Mouse (Mus musculus): ENCODE data around the gene Tnrc6b. TPM values are rescaled to one million over a fixed set of nuclear protein-coding genes. Genes with fewer than 3 reads are reported as not detected.
"Not testable (repeated sequence)": the region's sequence is repeated elsewhere in the genome, so short reads cannot be mapped to it uniquely, and the experiment has no call there.

The Tnrc6b gene
- polyA plus RNA-seq, 1 experiment from 2014 or later = 62.5 TPM

DNA sequence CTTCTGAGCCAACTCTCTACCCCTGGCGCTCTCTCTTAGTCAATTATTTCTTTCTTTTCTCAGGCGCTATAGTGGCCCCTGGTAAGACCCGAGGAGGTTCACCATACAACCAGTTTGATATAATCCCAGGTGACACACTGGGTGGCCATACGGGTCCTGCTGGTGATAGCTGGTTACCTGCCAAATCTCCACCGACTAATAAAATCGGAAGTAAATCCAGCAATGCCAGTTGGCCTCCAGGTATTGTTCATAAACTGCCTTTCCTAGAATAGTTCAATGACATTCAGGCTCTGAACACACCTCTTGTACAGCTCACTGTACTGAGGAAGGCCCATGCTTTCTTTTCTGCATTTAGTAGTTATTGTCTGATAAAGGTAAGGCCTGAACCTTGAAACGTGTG is 205.5 kb downstream of the Tnrc6b start:
- Histone ChIP-seq H3K36me3 (replicated peaks) (peaks cover 87% of the 10 kb centered on the region), H3K4me3 (replicated peaks) (no peak overlapping the region), H3K9me3 (no peaks in the 10 kb centered on the region), H3K9ac (no peak overlapping the region), H3K4me1 (no peaks in the 10 kb centered on the region), H3K27ac (no peak overlapping the region), H3K27me3 (no peaks in the 10 kb centered on the region), H3K4me2 (no peak overlapping the region)
- WGBS = 89% methylated on average over 7 of the region's 7 CpGs
- ATAC-seq (ENCODE audit: low FRiP score) = no peak

- no peaks in the 10 kb centered on the region for H3K9me3 ChIP-seq
- WGBS = 96% methylated on average over 3 of the region's 3 CpGs
- no peaks in the 10 kb centered on the region for H3K4me1 ChIP-seq
- no peak overlapping the region for H3K4me3 ChIP-seq (replicated peaks)
- no peak overlapping the region for H3K9ac ChIP-seq
- no peak for ATAC-seq (ENCODE audit: low FRiP score)
- H3K4me2 ChIP-seq = no peak overlapping the region
- H3K27ac ChIP-seq = no peak overlapping the region
- peaks cover 80% of the 10 kb centered on the region for H3K36me3 ChIP-seq (replicated peaks)
- no peaks in the 10 kb centered on the region for H3K27me3 ChIP-seq
These were observed 209.2 kb downstream of the Tnrc6b start for GRCm38 (mm10) chr15:80920346-80920745.

- 88% methylated on average over 4 of the region's 4 CpGs for WGBS
- H3K36me3 ChIP-seq (replicated peaks) = peaks cover 78% of the 10 kb centered on the region
- H3K4me2 ChIP-seq = no peak overlapping the region
- no peak overlapping the region for H3K9ac ChIP-seq
- ATAC-seq (ENCODE audit: low FRiP score) = no peak
- no peak overlapping the region for H3K27ac ChIP-seq
- H3K9me3 ChIP-seq = no peaks in the 10 kb centered on the region
- no peaks in the 10 kb centered on the region for H3K4me1 ChIP-seq
- H3K27me3 ChIP-seq = no peaks in the 10 kb centered on the region
- no peak overlapping the region for H3K4me3 ChIP-seq (replicated peaks)
These were observed 210.7 kb downstream of the Tnrc6b start for GRCm38 (mm10) chr15:80921781-80922180.

DNA sequence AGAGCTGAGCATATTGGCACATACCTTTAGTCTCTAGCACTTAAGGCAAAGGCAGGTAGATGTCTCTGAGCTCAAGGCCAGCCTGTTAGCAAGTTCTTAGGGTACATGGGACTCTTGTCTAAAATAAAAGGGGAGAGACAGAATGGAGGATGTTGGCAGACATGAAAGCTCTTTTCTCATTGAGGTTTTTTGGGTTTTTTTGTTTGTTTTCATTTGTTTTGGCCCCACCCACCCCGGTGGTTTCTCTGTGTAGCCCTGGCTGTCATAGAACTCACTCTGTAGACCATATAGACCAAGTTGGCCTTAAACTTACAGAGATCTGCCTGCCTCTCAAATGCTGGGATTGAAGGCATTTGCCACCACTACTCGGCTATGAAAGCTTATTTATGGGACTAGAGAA is 213.1 kb downstream of the Tnrc6b start:
- Histone ChIP-seq H3K4me1 (no peaks in the 10 kb centered on the region), H3K27me3 (no peaks in the 10 kb centered on the region), H3K9ac (no peak overlapping the region), H3K4me2 (no peak overlapping the region), H3K27ac (no peak overlapping the region), H3K4me3 (replicated peaks) (no peak overlapping the region), H3K9me3 (no peaks in the 10 kb centered on the region), H3K36me3 (replicated peaks) (peaks cover 80% of the 10 kb centered on the region)
- 91% methylated on average over 2 of the region's 2 CpGs for WGBS
- no peak for ATAC-seq (ENCODE audit: low FRiP score)

DNA sequence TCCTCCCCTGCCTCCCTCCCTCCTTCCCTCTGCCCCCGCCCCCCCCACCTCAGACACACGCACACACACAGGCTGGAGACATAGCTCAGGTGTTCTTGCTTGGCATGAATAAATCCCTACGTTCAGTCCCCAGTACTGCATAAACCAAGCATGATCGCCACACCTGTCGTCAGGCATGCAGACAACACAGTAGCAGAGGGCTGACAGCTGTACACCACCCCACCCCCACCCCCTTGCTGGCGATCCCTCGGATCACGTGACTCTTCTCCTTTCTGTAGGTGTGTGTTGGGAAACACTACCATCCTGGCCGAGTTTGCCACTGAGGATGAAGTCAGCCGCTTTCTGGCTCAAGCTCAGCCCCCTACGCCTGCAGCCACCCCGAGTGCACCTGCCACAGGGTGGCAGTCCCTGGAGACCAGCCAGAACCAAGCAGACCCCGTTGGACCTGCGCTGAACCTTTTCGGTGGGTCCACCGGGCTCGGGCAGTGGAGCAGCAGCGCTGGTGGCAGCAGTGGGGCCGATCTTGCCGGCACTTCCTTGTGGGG is 217.8 kb downstream of the Tnrc6b start:
- WGBS = 81% methylated on average over 20 of the region's 20 CpGs
- no peaks in the 10 kb centered on the region for H3K27me3 ChIP-seq
- H3K36me3 ChIP-seq (replicated peaks) = peaks cover 67% of the 10 kb centered on the region

GRCm38 (mm10) chr15:80930048-80930571 is 219.0 kb downstream of the Tnrc6b start:
- Histone ChIP-seq H3K9ac (no peak overlapping the region), H3K36me3 (replicated peaks) (peaks cover 61% of the 10 kb centered on the region), H3K4me2 (no peak overlapping the region), H3K4me3 (replicated peaks) (no peak overlapping the region), H3K27me3 (no peaks in the 10 kb centered on the region), H3K4me1 (peaks cover 5% of the 10 kb centered on the region; the same call in 1 of the 2 replicates), H3K9me3 (no peaks in the 10 kb centered on the region), H3K27ac (0 out of 2 replicates have a peak overlapping the region, but pooled peaks have one; percentile 61)
- 32% methylated on average over 13 of the region's 16 CpGs for WGBS
- ATAC-seq (ENCODE audit: low FRiP score) = no peak

More for the DNA sequence above, 217.8 kb downstream of the Tnrc6b start:
- Histone ChIP-seq H3K4me2 (no peak overlapping the region), H3K9ac (no peak overlapping the region), H3K4me1 (peaks cover 5% of the 10 kb centered on the region; the same call in 1 of the 2 replicates), H3K27ac (no peak overlapping the region), H3K9me3 (no peaks in the 10 kb centered on the region), H3K4me3 (replicated peaks) (no peak overlapping the region)
- ATAC-seq (ENCODE audit: low FRiP score) = no peak

DNA sequence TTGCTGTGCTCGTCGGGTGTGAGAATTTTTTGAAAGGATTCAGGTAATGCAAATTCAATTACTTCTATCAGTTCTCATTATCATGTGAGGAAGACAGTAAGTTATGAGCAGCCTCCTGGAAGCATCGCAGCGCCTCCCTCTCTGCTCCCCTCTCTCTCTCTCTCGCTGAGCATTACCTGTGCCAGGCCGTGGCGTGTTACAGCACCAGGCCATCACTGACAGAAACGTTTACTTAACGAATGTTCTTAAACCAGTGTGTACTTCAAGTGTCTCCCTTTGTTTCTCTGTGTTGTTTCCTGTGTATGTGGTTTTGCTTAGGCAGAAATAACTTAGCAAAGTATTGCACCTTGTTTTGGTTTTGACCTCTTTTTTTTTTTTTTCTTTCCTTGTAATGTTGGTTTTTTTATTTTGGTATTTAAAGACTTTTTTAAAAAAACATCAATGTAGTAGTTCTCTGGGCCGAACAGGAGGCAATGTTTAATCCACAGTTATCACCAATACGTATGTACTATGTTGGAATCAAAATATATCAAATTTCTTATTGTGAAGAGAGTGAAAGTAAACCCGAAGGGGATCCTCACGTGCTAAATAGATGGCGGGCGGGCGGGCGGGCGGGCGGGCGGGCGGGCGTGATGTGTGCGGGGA is 219.7 kb downstream of the Tnrc6b start:
- not testable (repeated sequence) for ATAC-seq (ENCODE audit: low FRiP score)
- peaks cover 61% of the 10 kb centered on the region for H3K36me3 ChIP-seq (replicated peaks)
- 86% methylated on average over 23 of the region's 23 CpGs for WGBS

DNA sequence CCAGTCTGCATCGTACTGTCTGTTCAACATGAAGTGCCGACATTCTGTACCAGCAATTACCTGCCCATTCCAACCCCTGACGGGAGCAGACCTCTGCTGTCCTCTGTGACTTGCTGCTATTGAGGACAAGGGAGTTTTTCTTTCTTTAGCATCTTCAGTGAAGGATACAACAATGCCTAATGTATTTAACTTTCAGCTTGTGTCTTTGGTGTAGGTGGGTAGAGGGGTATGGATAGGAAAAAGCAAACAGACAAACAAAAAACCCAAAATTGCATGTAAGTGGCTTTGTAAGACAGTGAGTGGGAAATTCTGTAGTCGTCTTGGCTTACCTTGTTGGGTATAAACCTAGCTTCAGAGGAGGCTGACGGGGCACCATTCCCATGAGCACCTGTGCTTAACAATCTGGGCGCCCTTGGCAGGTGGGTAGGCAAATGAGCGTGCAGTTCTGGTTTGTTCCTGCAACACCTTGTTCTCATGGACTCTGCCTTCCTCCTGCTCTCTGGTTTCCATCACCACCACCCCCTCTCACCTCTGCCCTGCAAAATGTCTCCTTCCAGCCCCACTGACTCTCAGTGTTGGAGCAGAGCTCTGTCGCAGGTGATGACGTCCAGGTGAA is 220.3 kb downstream of the Tnrc6b start:
- Histone ChIP-seq H3K4me1 (peaks cover 5% of the 10 kb centered on the region; the same call in 1 of the 2 replicates), H3K36me3 (replicated peaks) (peaks cover 59% of the 10 kb centered on the region), H3K4me2 (no peak overlapping the region), H3K9me3 (no peaks in the 10 kb centered on the region), H3K27ac (no peak overlapping the region), H3K27me3 (no peaks in the 10 kb centered on the region), H3K9ac (no peak overlapping the region), H3K4me3 (replicated peaks) (no peak overlapping the region)
- ATAC-seq (ENCODE audit: low FRiP score) = no peak
- WGBS = 94% methylated on average over 9 of the region's 9 CpGs

More for the DNA sequence above, 219.7 kb downstream of the Tnrc6b start:
- not testable (repeated sequence) for H3K9ac ChIP-seq; H3K9me3 ChIP-seq; H3K27me3 ChIP-seq; H3K4me2 ChIP-seq; H3K4me1 ChIP-seq; H3K4me3 ChIP-seq (replicated peaks); H3K27ac ChIP-seq

DNA sequence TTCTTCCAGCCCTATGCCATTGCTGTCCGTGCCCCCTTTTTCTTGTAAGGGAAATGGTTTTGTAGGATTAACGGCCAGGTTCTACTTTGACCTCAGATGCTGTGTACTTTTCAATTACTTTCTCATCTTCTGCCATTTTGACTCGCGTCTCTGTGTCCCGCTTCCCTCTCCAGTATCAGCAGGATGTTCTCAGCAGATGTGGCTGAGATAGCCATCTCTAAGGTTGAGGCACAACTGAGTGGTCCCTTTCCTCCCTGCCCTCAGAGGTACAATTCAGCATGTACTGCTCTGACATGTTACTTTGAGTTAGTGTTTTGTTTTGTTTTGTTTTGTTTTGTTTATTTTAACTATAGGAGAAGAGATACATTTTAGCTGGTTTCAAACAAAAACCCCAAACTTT is 223.7 kb downstream of the Tnrc6b start:
- Histone ChIP-seq H3K27me3 (no peaks in the 10 kb centered on the region), H3K27ac (no peak overlapping the region), H3K9ac (no peak overlapping the region), H3K36me3 (replicated peaks) (peaks cover 33% of the 10 kb centered on the region), H3K4me2 (no peak overlapping the region), H3K9me3 (no peaks in the 10 kb centered on the region), H3K4me1 (peaks cover 5% of the 10 kb centered on the region; the same call in 1 of the 2 replicates), H3K4me3 (replicated peaks) (no peak overlapping the region)
- WGBS = 93% methylated on average over 5 of the region's 5 CpGs
- ATAC-seq (ENCODE audit: low FRiP score) = no peak

DNA sequence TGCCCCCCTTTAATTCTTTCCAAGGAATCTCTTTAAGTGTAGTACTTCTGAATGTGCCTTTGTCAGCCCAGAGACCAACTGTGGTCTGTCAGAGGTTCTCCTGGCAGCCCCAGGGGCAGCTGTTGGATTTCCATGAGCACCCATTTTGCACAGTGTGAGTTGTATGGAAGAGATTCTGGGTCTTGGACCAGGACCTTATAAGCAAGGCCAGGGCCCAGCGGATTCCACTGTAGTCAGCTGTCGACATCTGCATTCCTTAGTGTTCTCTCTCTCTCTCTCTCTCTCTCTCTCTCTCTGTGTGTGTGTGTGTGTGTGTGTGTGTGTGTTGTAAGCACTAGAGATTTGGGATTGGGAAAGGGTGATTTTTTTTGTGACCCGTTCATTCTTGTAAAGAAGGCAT is 225.6 kb downstream of the Tnrc6b start:
- Histone ChIP-seq H3K9ac (no peak overlapping the region), H3K4me3 (replicated peaks) (no peak overlapping the region), H3K4me1 (no peaks in the 10 kb centered on the region), H3K4me2 (no peak overlapping the region), H3K36me3 (replicated peaks) (peaks cover 26% of the 10 kb centered on the region), H3K9me3 (no peaks in the 10 kb centered on the region), H3K27me3 (no peaks in the 10 kb centered on the region), H3K27ac (no peak overlapping the region)
- WGBS = 83% methylated on average over 3 of the region's 3 CpGs
- ATAC-seq (ENCODE audit: low FRiP score) = no peak

DNA sequence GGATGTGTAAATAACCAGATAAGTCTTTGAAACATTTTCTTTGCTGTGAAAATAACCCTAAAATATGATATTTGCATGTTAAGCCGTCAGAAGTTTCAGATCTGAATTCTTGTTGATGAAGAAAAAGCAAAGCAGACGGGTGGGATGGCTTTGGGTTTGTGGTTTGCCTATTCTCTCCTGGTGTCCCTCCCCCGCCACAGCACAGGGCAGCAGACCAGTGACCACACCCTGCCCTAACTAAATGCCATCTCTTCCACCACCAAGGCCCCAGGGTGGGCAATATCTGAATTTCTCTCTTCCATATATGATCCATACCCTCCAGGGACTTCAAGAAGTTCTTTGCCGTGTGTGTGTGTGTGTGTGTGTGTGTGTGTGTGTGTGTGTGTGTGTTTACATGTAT is 227.5 kb downstream of the Tnrc6b start:
- WGBS = 83% methylated on average over 4 of the region's 4 CpGs
- H3K27me3 ChIP-seq = no peaks in the 10 kb centered on the region
- ATAC-seq (ENCODE audit: low FRiP score) = no peak

DNA sequence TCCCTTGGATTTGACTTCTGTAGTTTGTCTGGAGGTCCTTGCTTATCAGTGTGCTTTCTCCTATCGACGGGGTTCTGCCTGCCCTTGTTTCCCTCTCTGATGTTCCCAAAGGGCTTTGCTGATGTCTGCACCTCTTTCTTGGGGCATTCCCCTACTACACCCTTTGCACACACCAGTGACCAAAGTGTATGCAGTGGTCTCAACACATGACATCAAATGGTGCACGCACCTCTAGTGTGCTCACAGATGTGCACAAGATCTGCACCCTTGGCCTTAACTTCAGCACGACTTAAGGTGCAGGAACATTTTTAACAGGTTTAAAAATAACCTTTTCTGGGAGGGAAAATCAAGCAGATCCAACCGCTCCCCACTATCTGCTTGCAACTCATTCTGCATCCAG is 228.3 kb downstream of the Tnrc6b start:
- H3K4me1 ChIP-seq = no peaks in the 10 kb centered on the region
- no peaks in the 10 kb centered on the region for H3K9me3 ChIP-seq
- ATAC-seq (ENCODE audit: low FRiP score) = no peak
- 82% methylated on average over 5 of the region's 5 CpGs for WGBS
- H3K27me3 ChIP-seq = no peaks in the 10 kb centered on the region
- no peak overlapping the region for H3K4me3 ChIP-seq (replicated peaks)
- no peak overlapping the region for H3K9ac ChIP-seq
- no peak overlapping the region for H3K27ac ChIP-seq
- H3K36me3 ChIP-seq (replicated peaks) = peaks cover 14% of the 10 kb centered on the region; the same call in 1 of the 2 replicates
- no peak overlapping the region for H3K4me2 ChIP-seq

More for the DNA sequence above, 227.5 kb downstream of the Tnrc6b start:
- Histone ChIP-seq H3K9ac (no peak overlapping the region), H3K27ac (no peak overlapping the region), H3K9me3 (no peaks in the 10 kb centered on the region), H3K4me3 (replicated peaks) (no peak overlapping the region), H3K36me3 (replicated peaks) (peaks cover 14% of the 10 kb centered on the region), H3K4me2 (no peak overlapping the region), H3K4me1 (no peaks in the 10 kb centered on the region)
